Mouse (Mus musculus) lung, adult 2 months (tissue): Measurements from ENCODE around the gene Xpr1.

Source experiments
- CTCF ChIP-seq: fragments of 200-500 bp; IDR thresholded peaks from 2 replicates; pipeline ENCODE4 v1.5.1; 2011; ENCODE audit warnings: mild to moderate bottlenecking, low read length, control low read depth; ENCODE audit not compliant: insufficient read depth
- POLR2A ChIP-seq: fragments of 200-500 bp; IDR thresholded peaks from 2 replicates; pipeline ENCODE4 v1.6.1; 2011; ENCODE audit warnings: low read depth, mild to moderate bottlenecking, control low read depth, low read length, borderline replicate concordance; ENCODE audit errors: extremely low read depth

- TF ChIP-seq CTCF (no peak), POLR2A (no peak)
Observed at GRCm38 (mm10) chr1:155370075-155370658, 47.0 kb downstream of the Xpr1 start.
